Mouse (Mus musculus): ENCODE data around the gene Gm10447.

DNA sequence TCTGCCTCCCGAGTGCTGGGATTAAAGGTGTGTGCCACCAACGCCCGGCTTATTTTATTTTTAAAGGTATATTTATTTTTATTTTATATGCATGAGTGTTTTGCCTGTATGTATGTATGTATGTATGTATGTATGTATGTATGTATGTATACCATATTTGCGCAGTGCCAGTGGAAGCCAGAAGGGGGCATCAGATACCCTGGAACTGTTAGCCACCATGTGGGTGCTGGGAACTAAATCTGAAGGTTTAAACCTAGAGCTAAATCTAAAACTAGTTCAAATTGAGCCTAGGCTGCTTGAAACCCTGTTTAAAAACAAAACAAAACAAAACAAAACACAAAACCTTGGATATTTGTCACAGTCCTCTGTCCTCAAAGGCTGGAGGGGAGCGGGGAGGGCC lies 32.1 kb upstream of the Gm10447 start:
- TF ChIP-seq CTCF (IDR thresholded peaks at IDR 0.05; ENCODE audit: low read depth, low read length) = no peak
- TF ChIP-seq TAL1 (conservative IDR thresholded peaks at IDR 0.05; ENCODE audit: low read depth, low read length) = no peak
- no peak for TF ChIP-seq POLR2AphosphoS5 (IDR thresholded peaks at IDR 0.05; ENCODE audit: insufficient replicate concordance, low read depth, low read length)

Data from G1E (cell line).